Mouse (Mus musculus): ENCODE results near the gene Snhg11. TPM values are rescaled to one million over a fixed set of nuclear protein-coding genes. Genes with fewer than 3 reads are reported as not detected.
"Not testable (repeated sequence)": the region's sequence is repeated elsewhere in the genome, so short reads cannot be mapped to it uniquely, and the experiment has no call there.

Snhg11 gene
- total RNA-seq, 2 experiments from 2014 or later = 315 to 544 TPM

GRCm38 (mm10) chr2:158368313-158368712 is 7.1 kb upstream of the Snhg11 start:
- no peak for DNase-seq (ENCODE audit: extremely low spot score in 1 of 2, low spot score in 1 of 2)

GRCm38 (mm10) chr2:158369474-158370172 is 5.8 kb upstream of the Snhg11 start:
- no peak for DNase-seq (ENCODE audit: extremely low spot score in 1 of 2, low spot score in 1 of 2)

- no peak for DNase-seq (ENCODE audit: extremely low spot score in 1 of 2, low spot score in 1 of 2)
Observed at GRCm38 (mm10) chr2:158370173-158370550, 5.3 kb upstream of the Snhg11 start.

- DNase-seq (ENCODE audit: extremely low spot score in 1 of 2, low spot score in 1 of 2) = no peak
Observed at GRCm38 (mm10) chr2:158373061-158373460, 2.4 kb upstream of the Snhg11 start.

GRCm38 (mm10) chr2:158373516-158373915 is 1.9 kb upstream of the Snhg11 start:
- DNase-seq (ENCODE audit: extremely low spot score in 1 of 2, low spot score in 1 of 2) = no peak

GRCm38 (mm10) chr2:158376123-158376687 is 767 bp downstream of the Snhg11 start:
- no peak for DNase-seq (ENCODE audit: extremely low spot score in 1 of 2, low spot score in 1 of 2)

- peak in 1 of 2 experiments; percentile 37 for DNase-seq (ENCODE audit: extremely low spot score in 1 of 2, low spot score in 1 of 2)
Observed at GRCm38 (mm10) chr2:158376798-158377197, 1.4 kb downstream of the Snhg11 start.

GRCm38 (mm10) chr2:158377811-158378210 is 2.4 kb downstream of the Snhg11 start:
- no peak for DNase-seq (ENCODE audit: extremely low spot score in 1 of 2, low spot score in 1 of 2)

GRCm38 (mm10) chr2:158379354-158380078 is 4.1 kb downstream of the Snhg11 start:
- peak in 1 of 2 experiments; percentile 45 for DNase-seq (ENCODE audit: extremely low spot score in 1 of 2, low spot score in 1 of 2)

- DNase-seq (ENCODE audit: extremely low spot score in 1 of 2, low spot score in 1 of 2) = no peak
Observed at GRCm38 (mm10) chr2:158386072-158386471, 10.6 kb downstream of the Snhg11 start.

- DNase-seq (ENCODE audit: extremely low spot score in 1 of 2, low spot score in 1 of 2) = no peak
Observed at GRCm38 (mm10) chr2:158389421-158389820, 14.0 kb downstream of the Snhg11 start.

GRCm38 (mm10) chr2:158396369-158396768 is 20.9 kb downstream of the Snhg11 start:
- no peak for DNase-seq (ENCODE audit: extremely low spot score in 1 of 2, low spot score in 1 of 2)

GRCm38 (mm10) chr2:158397140-158397539 is 21.7 kb downstream of the Snhg11 start:
- DNase-seq (ENCODE audit: extremely low spot score in 1 of 2, low spot score in 1 of 2) = not testable (repeated sequence)

GRCm38 (mm10) chr2:158402915-158403314 is 27.5 kb downstream of the Snhg11 start:
- DNase-seq (ENCODE audit: extremely low spot score in 1 of 2, low spot score in 1 of 2) = no peak

GRCm38 (mm10) chr2:158408997-158409594 is 33.7 kb downstream of the Snhg11 start:
- DNase-seq (ENCODE audit: extremely low spot score in 1 of 2, low spot score in 1 of 2) = peak; percentile 18 to 20

GRCm38 (mm10) chr2:158409595-158410021 is 34.2 kb downstream of the Snhg11 start, which contains the start of gene Ralgapb:
Gene Ralgapb (plus strand): TSS chr2:158409848.
- peak; percentile 99 for DNase-seq (ENCODE audit: extremely low spot score in 1 of 2, low spot score in 1 of 2)

GRCm38 (mm10) chr2:158410022-158411014 is 34.9 kb downstream of the Snhg11 start:
- peak; percentile 17 to 43 for DNase-seq (ENCODE audit: extremely low spot score in 1 of 2, low spot score in 1 of 2)

GRCm38 (mm10) chr2:158413240-158413639 is 37.8 kb downstream of the Snhg11 start:
- DNase-seq (ENCODE audit: extremely low spot score in 1 of 2, low spot score in 1 of 2) = no peak

GRCm38 (mm10) chr2:158415826-158416225 is 40.4 kb downstream of the Snhg11 start:
- no peak for DNase-seq (ENCODE audit: extremely low spot score in 1 of 2, low spot score in 1 of 2)

- no peak for DNase-seq (ENCODE audit: extremely low spot score in 1 of 2, low spot score in 1 of 2)
Observed at GRCm38 (mm10) chr2:158418663-158419062, 43.2 kb downstream of the Snhg11 start.
